Mouse (Mus musculus): ENCODE results near the gene B4galt5.

DNA sequence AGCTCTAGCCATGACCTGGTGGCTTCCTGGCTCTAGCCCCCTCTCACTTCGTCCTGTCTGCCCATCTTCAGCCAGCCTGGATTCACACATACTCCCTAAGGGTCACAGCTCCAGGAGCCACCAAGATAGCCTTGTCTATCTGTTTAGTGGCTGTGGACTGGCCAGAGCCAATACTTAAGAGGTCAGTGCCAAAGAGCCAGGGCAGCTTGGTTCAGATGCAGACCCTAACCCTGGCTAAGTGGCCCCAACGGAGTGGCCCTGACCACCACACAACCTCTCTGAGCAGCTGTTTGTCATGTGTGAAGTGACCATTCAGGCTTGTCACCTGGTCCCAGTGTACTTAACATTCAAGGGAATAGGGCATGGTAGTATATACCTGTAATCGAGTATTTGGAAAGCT is 78.5 kb downstream of the B4galt5 start:
- TF ChIP-seq CTCF (IDR thresholded peaks at IDR 0.05; ENCODE audit: low read depth) (no peak), EP300 (IDR thresholded peaks at IDR 0.05; ENCODE audit: low read depth) (no peak)

Measured in liver, postnatal 0 days (tissue).